ENCODE assay signal across 25 mouse cellular contexts in the genomic region with DNA sequence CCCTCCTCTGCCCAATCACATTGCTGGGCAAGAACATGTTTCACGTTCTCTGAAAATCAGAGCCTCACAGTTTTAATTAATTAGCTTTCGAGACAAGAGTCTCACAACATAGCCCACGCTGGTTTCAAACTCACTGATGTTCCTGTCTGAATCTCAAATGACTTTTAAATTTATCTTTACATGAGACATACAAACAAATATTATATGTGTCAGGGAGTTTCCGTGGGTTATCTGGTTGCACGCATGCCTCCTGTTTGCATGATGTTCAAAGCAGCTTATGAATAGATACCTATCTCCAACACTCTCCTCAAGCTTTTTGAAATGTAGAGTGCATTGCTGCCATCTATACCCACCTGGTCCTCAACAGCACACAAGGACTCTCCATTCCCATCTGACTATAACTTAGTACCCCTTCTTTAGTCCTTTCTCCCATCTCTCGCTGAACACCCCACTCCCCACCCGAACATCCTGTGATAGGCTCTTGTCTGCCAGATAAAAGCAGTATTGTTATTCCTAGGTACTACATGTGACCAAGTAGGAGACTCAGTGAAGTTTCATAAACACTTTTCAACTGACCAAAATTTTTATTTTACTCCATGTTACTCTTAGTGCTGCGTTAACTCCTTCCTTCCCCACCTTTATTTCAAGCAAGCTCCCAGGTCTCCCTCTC.
"Had no signal": no experiment of that assay in that cellular context is flagged by ENCODE, and none has a peak within 500 bp of the region (broad histone marks: within the 10 kb centered on the region; RNA-seq: fewer than 3 reads in every experiment).

No protein-coding gene starts in this region.

- H3K4me2 ChIP-seq: kidney, embryonic 15.5 days; limb, embryonic 13.5 days; liver, embryonic 12.5 days; liver, embryonic 15.5 days; lung, embryonic 15.5 days; midbrain, embryonic 13.5 days; neural tube, embryonic 12.5 days; neural tube, embryonic 15.5 days had no signal

- DNase-seq: kidney, adult 8-10 months; kidney, postnatal 14 days; kidney, postnatal 4 days; liver; lung, adult 18-20 months; lung, postnatal 10 days; lung, postnatal 36 days; retina, postnatal 1 day; right cerebral cortex, postnatal 25 days; spleen, adult 18-20 months; thymus, adult 18-20 months; thymus, postnatal 14 days; thymus, postnatal 4 days had no signal

- H3K4me3 ChIP-seq: kidney, embryonic 15.5 days; limb, embryonic 10.5 days; limb, embryonic 13.5 days; liver, embryonic 12.5 days; liver, embryonic 15.5 days; lung, embryonic 15.5 days; megakaryocyte, embryonic 14.5 days; midbrain, embryonic 10.5 days; midbrain, embryonic 13.5 days; neural tube, embryonic 12.5 days; neural tube, embryonic 15.5 days had no signal

- H3K27ac ChIP-seq: kidney, embryonic 15.5 days; limb, embryonic 10.5 days; limb, embryonic 13.5 days; liver, embryonic 12.5 days; liver, embryonic 15.5 days; lung, embryonic 15.5 days; midbrain, embryonic 10.5 days; midbrain, embryonic 13.5 days; neural tube, embryonic 12.5 days; neural tube, embryonic 15.5 days had no signal

- H3K27me3 ChIP-seq: kidney, embryonic 15.5 days; limb, embryonic 13.5 days; liver, embryonic 12.5 days; liver, embryonic 15.5 days; lung, embryonic 15.5 days; megakaryocyte, embryonic 14.5 days; midbrain, embryonic 13.5 days; neural tube, embryonic 12.5 days; neural tube, embryonic 15.5 days had no signal

- H3K4me1 ChIP-seq: kidney, embryonic 15.5 days; limb, embryonic 10.5 days; limb, embryonic 13.5 days; liver, embryonic 12.5 days; liver, embryonic 15.5 days; lung, embryonic 15.5 days; megakaryocyte, embryonic 14.5 days; midbrain, embryonic 10.5 days; midbrain, embryonic 13.5 days; neural tube, embryonic 12.5 days; neural tube, embryonic 15.5 days had no signal

- H3K9me3 ChIP-seq: kidney, embryonic 15.5 days; limb, embryonic 10.5 days; limb, embryonic 13.5 days; liver, embryonic 12.5 days; liver, embryonic 15.5 days; lung, embryonic 15.5 days; megakaryocyte, embryonic 14.5 days; midbrain, embryonic 10.5 days; midbrain, embryonic 13.5 days; neural tube, embryonic 12.5 days; neural tube, embryonic 15.5 days had no signal

- ATAC-seq: liver, embryonic 12.5 days; midbrain, embryonic 13.5 days; midbrain, embryonic 16.5 days had no signal

- H3K36me3 ChIP-seq: kidney, embryonic 15.5 days; limb, embryonic 10.5 days; limb, embryonic 13.5 days; liver, embryonic 12.5 days; liver, embryonic 15.5 days; lung, embryonic 15.5 days; midbrain, embryonic 10.5 days; midbrain, embryonic 13.5 days; neural tube, embryonic 12.5 days; neural tube, embryonic 15.5 days had no signal

- H3K9ac ChIP-seq: kidney, embryonic 15.5 days; limb, embryonic 13.5 days; liver, embryonic 12.5 days; liver, embryonic 15.5 days; lung, embryonic 15.5 days; midbrain, embryonic 13.5 days; neural tube, embryonic 12.5 days; neural tube, embryonic 15.5 days had no signal
